Mouse (Mus musculus) forebrain, embryonic 13.5 days (tissue): Measurements from ENCODE around the gene Vgll4. TPM values are rescaled to one million over a fixed set of nuclear protein-coding genes. Genes with fewer than 3 reads are reported as not detected.

ENCODE experiments used
- ATAC-seq: fragments of 200-750 bp; cut with Nextera tagmentation; 2 replicates; pipeline ENCODE4 v1.8.0; 2017
- H3K27ac ChIP-seq: fragments of 300-500 bp; sonication (generic); 2 replicates; pipeline ENCODE4 v1.5.1; 2015; ENCODE audit warnings: inconsistent platforms, mild to moderate bottlenecking, moderate library complexity
- H3K27me3 ChIP-seq: fragments of 300-500 bp; sonication (generic); 2 replicates; pipeline ENCODE4 v1.6.1; 2015; ENCODE audit warnings: mild to moderate bottlenecking, inconsistent platforms
- H3K36me3 ChIP-seq: fragments of 300-500 bp; sonication (generic); 2 replicates; pipeline ENCODE4 v1.6.1; 2015; ENCODE audit warnings: mild to moderate bottlenecking, inconsistent platforms; ENCODE audit not compliant: poor library complexity, severe bottlenecking
- H3K4me1 ChIP-seq: fragments of 300-500 bp; sonication (generic); 2 replicates; pipeline ENCODE4 v1.6.1; 2015; ENCODE audit warnings: inconsistent platforms
- H3K4me2 ChIP-seq: fragments of 300-500 bp; sonication (generic); 2 replicates; pipeline ENCODE4 v1.6.1; 2015; ENCODE audit warnings: inconsistent platforms, mild to moderate bottlenecking, moderate library complexity
- H3K4me3 ChIP-seq: fragments of 300-500 bp; sonication (generic); 2 replicates; pipeline ENCODE4 v1.5.1; 2015; ENCODE audit warnings: mild to moderate bottlenecking, inconsistent platforms
- H3K9ac ChIP-seq: fragments of 300-500 bp; sonication (generic); 2 replicates; pipeline ENCODE4 v1.6.1; 2015; ENCODE audit warnings: mild to moderate bottlenecking, inconsistent platforms
- H3K9me3 ChIP-seq: fragments of 300-500 bp; sonication (generic); replicated peaks from 2 replicates; pipeline ENCODE4 v1.6.1; 2016; ENCODE audit warnings: inconsistent platforms
- whole genome bisulfite sequencing: fragments of 180-500 bp; shearing (Covaris S2); methylation state at CpG from one replicate; pipeline ENCODE4 v1.1.7; 2015; 5-methylcytosine and 5-hydroxymethylcytosine counted together
- polyA plus RNA-seq: library from polyadenylated mRNA; unstranded; fragments of >200 nt; fragmentation: Nextera tagmentation; extraction: Ambion mirVana; gene quantifications from 2 replicates; pipeline ENCODE4 v1.2.1, GENCODE M21; 2015

Gene Vgll4
- polyA plus RNA-seq, 1 experiment from 2014 or later: 84.3 TPM

DNA sequence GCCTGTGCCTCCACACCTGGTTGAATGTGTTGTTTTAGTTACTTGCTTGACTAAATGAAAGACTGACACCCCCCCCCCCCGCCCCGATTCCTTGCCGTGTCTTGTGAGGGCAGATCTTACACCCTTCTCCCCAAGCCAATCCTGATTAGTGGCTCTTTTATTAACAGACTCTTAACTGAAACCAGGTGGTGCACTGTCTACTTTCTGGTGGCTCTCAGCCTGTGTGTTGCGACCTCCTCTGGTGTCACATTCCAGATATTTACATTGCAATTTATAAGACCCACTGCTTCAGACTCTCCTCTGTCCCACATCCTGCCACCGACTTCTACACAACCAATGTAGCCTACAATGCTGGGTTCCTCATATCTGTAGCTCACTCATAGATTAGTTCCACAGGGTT lies 27.7 kb upstream of the Vgll4 start:
- H3K4me3 ChIP-seq: no peak overlapping the region
- ATAC-seq: no peak
- no peak overlapping the region for H3K27ac ChIP-seq
- no peaks in the 10 kb centered on the region for H3K27me3 ChIP-seq
- peaks cover 14% of the 10 kb centered on the region for H3K36me3 ChIP-seq
- H3K4me2 ChIP-seq: no peak overlapping the region
- 90% methylated on average over 5 of the region's 5 CpGs for WGBS
- no peak overlapping the region for H3K9ac ChIP-seq
- H3K4me1 ChIP-seq: no peaks in the 10 kb centered on the region
- peaks cover 4% of the 10 kb centered on the region; the same call in 1 of the 2 replicates for H3K9me3 ChIP-seq

GRCm38 (mm10) chr6:114996910-114997309 lies 27.1 kb upstream of the Vgll4 start:
- 83% methylated on average over 5 of the region's 5 CpGs for WGBS

DNA sequence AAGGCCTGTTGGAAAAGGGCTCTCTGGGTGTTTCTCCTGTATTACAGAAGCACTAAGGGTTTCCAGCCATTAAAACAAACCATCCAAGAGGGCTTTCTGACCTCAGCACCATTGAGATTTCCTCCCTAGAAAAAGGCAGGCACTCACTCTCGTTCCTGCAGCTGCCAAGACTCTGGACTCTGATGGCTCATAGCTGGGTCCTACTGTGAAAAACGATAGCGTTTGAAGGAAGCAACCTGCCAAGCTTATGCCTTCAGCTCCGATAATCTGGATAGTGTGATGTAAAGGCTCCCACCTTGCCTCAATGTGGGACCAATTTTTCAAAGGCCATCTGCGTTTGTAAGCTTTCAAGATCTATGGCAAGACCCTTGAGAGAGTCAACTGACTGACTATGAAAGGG lies 24.3 kb upstream of the Vgll4 start:
- no peak overlapping the region for H3K9ac ChIP-seq
- no peaks in the 10 kb centered on the region for H3K4me1 ChIP-seq
- no peaks in the 10 kb centered on the region for H3K27me3 ChIP-seq
- no peak overlapping the region for H3K27ac ChIP-seq
- H3K36me3 ChIP-seq: 0 out of 2 replicates have a peak, but pooled peaks cover 4% of the 10 kb centered on the region
- no peak overlapping the region for H3K4me2 ChIP-seq
- no peak overlapping the region for H3K4me3 ChIP-seq
- no peak for ATAC-seq
- WGBS: 86% methylated on average over 5 of the region's 5 CpGs
- peaks cover 4% of the 10 kb centered on the region; the same call in 1 of the 2 replicates for H3K9me3 ChIP-seq

More at GRCm38 (mm10) chr6:114996910-114997309, 27.1 kb upstream of the Vgll4 start:
- Histone ChIP-seq H3K4me2 (no peak overlapping the region), H3K36me3 (peaks cover 14% of the 10 kb centered on the region), H3K27me3 (no peaks in the 10 kb centered on the region), H3K4me1 (no peaks in the 10 kb centered on the region), H3K27ac (no peak overlapping the region), H3K9ac (no peak overlapping the region), H3K9me3 (peaks cover 4% of the 10 kb centered on the region; the same call in 1 of the 2 replicates), H3K4me3 (no peak overlapping the region)
- no peak for ATAC-seq

GRCm38 (mm10) chr6:114993659-114994058 lies 23.9 kb upstream of the Vgll4 start:
- Histone ChIP-seq H3K27ac (no peak overlapping the region), H3K4me2 (no peak overlapping the region), H3K9ac (no peak overlapping the region), H3K4me3 (no peak overlapping the region), H3K27me3 (no peaks in the 10 kb centered on the region), H3K9me3 (peaks cover 4% of the 10 kb centered on the region; the same call in 1 of the 2 replicates), H3K4me1 (no peaks in the 10 kb centered on the region), H3K36me3 (0 out of 2 replicates have a peak, but pooled peaks cover 4% of the 10 kb centered on the region)
- whole genome bisulfite sequencing: 76% methylated on average over 8 of the region's 8 CpGs
- ATAC-seq: no peak

DNA sequence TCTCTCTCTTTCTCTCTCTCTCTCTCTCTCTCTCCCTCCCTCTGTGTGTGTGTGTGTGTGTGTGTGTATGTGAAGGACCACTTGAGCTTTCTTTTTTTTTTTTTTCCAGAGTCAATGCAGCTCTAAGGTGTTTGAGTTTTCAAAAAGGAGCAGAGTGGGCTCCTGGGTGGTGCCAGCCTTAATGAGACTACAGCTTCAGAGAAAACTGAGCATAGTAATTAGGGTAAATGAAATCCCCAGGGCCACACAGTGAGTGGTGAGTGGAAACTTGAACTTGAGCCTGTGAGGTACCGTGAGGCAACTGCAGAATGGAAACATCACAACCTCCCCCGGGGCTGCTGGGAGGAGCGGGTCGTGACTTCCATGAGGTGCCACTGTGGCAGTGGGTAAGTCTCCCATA lies 22.1 kb upstream of the Vgll4 start:
- no peaks in the 10 kb centered on the region for H3K27me3 ChIP-seq
- peaks cover 4% of the 10 kb centered on the region; the same call in 1 of the 2 replicates for H3K4me1 ChIP-seq
- WGBS: 79% methylated on average over 4 of the region's 4 CpGs
- no peak for ATAC-seq
- H3K27ac ChIP-seq: no peak overlapping the region
- H3K4me3 ChIP-seq: no peak overlapping the region
- H3K9ac ChIP-seq: no peak overlapping the region
- H3K4me2 ChIP-seq: no peak overlapping the region
- H3K9me3 ChIP-seq: peaks cover 4% of the 10 kb centered on the region; the same call in 1 of the 2 replicates
- 0 out of 2 replicates have a peak, but pooled peaks cover 4% of the 10 kb centered on the region for H3K36me3 ChIP-seq

DNA sequence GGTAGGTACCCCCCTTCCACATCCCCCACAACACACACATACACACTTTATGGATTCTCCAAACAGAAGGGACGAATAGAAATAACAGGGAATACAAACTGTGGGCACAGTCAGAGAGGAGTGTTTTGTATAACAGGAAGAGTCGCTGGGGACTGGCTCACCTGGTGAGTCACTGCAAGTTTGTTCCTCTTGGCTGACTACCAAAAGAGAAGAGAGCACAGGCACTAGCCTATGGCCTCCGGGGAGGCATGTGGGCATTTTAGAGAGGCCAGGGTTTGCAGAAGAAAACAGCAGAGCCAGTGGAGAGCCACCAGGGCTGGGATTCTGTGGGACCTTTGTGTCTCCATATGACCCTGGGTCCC lies 18.8 kb upstream of the Vgll4 start:
- Histone ChIP-seq H3K9me3 (no peaks in the 10 kb centered on the region), H3K4me1 (peaks cover 4% of the 10 kb centered on the region; the same call in 1 of the 2 replicates), H3K4me3 (no peak overlapping the region), H3K9ac (no peak overlapping the region), H3K36me3 (no peaks in the 10 kb centered on the region), H3K27me3 (no peaks in the 10 kb centered on the region), H3K27ac (no peak overlapping the region), H3K4me2 (no peak overlapping the region)
- WGBS: 60% methylated on average over 3 of the region's 3 CpGs
- no peak for ATAC-seq

- H3K9ac ChIP-seq: no peak overlapping the region
- no peak for ATAC-seq
- 53% methylated on average over 7 of the region's 7 CpGs for WGBS
Observed at GRCm38 (mm10) chr6:114987966-114988618, 18.3 kb upstream of the Vgll4 start.

DNA sequence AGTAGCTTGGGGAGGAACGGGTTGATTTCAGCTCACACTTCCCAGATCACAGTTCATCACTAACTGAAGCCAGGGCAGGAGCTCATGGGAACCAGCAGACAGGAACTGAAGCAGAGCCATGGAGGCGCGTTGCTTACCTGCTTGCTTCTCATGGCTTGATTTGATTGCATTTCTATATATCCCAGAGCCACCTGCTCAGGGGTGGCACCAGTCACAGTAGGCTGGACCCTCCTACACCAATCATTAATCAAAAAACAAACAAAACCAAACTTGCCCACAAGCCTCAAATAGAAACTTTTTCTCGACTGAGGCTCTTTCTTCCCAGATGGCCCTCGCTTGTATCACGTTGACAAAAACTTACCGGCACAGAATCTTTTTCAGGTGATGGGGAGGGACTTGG lies 12.9 kb upstream of the Vgll4 start:
- H3K36me3 ChIP-seq: no peaks in the 10 kb centered on the region
- no peak overlapping the region for H3K4me2 ChIP-seq
- H3K9ac ChIP-seq: no peak overlapping the region
- no peak overlapping the region for H3K27ac ChIP-seq
- no peaks in the 10 kb centered on the region for H3K9me3 ChIP-seq
- 90% methylated on average over 7 of the region's 7 CpGs for WGBS
- H3K4me3 ChIP-seq: no peak overlapping the region
- no peaks in the 10 kb centered on the region for H3K27me3 ChIP-seq
- no peak for ATAC-seq
- H3K4me1 ChIP-seq: no peaks in the 10 kb centered on the region

More at GRCm38 (mm10) chr6:114987966-114988618, 18.3 kb upstream of the Vgll4 start:
- H3K27ac ChIP-seq: no peak overlapping the region
- H3K27me3 ChIP-seq: no peaks in the 10 kb centered on the region
- no peak overlapping the region for H3K4me2 ChIP-seq
- no peak overlapping the region for H3K4me3 ChIP-seq
- H3K9me3 ChIP-seq: no peaks in the 10 kb centered on the region
- H3K36me3 ChIP-seq: no peaks in the 10 kb centered on the region
- peaks cover 4% of the 10 kb centered on the region; the same call in 1 of the 2 replicates for H3K4me1 ChIP-seq

DNA sequence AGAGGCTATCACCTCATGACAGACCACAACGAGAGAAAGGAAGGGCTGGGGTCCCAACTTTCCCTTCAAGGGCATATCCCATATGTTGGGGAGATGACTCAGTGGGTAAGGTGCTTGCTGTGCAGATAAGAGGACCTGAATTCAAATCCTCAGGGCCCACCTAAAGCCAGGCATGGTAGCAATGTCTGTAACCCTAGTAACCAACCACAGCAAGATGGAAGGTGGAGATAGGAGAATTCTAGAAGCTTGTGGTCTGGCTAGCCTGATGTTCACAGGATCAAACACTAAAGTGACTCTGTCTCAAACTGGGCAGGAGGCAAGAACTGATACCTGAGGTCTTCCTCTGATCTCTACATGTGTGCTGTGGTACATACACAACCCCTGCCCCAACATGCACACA lies 9.9 kb upstream of the Vgll4 start:
- Histone ChIP-seq H3K9me3 (no peaks in the 10 kb centered on the region), H3K36me3 (no peaks in the 10 kb centered on the region), H3K4me3 (no peak overlapping the region), H3K27me3 (no peaks in the 10 kb centered on the region), H3K4me1 (no peaks in the 10 kb centered on the region), H3K9ac (no peak overlapping the region), H3K4me2 (no peak overlapping the region), H3K27ac (no peak overlapping the region)
- WGBS: 92% methylated on average over 1 of the region's 1 CpGs
- ATAC-seq: no peak

DNA sequence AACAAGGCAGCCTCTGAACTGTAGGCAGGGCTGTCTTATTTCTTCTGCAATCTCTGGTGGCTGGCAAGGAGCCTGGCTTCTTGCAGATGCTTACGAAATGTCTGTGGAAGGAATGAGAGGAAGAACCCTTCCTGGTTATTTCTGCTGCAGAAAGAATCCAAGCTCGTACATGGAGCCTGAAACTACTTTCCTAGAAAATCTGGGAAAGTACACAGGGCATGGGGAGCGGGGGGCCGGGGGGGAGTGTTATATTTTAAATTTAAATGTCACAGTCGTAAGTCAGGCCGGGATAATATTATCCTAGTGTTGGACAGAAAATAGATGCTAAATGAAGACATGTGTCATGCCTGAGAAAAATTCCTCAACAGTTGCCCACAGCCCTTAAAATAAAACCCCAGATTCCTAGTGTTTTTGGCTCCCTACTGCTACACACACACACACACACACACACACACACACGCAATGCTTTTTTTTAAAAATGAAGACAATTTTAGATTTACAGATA lies 7.2 kb upstream of the Vgll4 start:
- H3K27ac ChIP-seq: no peak overlapping the region
- WGBS: 88% methylated on average over 7 of the region's 7 CpGs

GRCm38 (mm10) chr6:114974331-114974730 lies 4.5 kb upstream of the Vgll4 start:
- H3K27ac ChIP-seq: no peak overlapping the region
- no peak overlapping the region for H3K4me3 ChIP-seq
- peaks cover 15% of the 10 kb centered on the region for H3K27me3 ChIP-seq
- ATAC-seq: no peak
- H3K36me3 ChIP-seq: no peaks in the 10 kb centered on the region
- H3K9ac ChIP-seq: no peak overlapping the region
- 95% methylated on average over 1 of the region's 1 CpGs for WGBS
- H3K4me2 ChIP-seq: no peak overlapping the region
- H3K4me1 ChIP-seq: peaks cover 13% of the 10 kb centered on the region; the same call in 1 of the 2 replicates
- no peaks in the 10 kb centered on the region for H3K9me3 ChIP-seq

More for the DNA sequence above, 7.2 kb upstream of the Vgll4 start:
- ATAC-seq: no peak
- Histone ChIP-seq H3K4me1 (no peaks in the 10 kb centered on the region), H3K4me2 (no peak overlapping the region), H3K9me3 (no peaks in the 10 kb centered on the region), H3K9ac (no peak overlapping the region), H3K27me3 (0 out of 2 replicates have a peak, but pooled peaks cover 2% of the 10 kb centered on the region), H3K4me3 (no peak overlapping the region), H3K36me3 (no peaks in the 10 kb centered on the region)

- no peaks in the 10 kb centered on the region for H3K36me3 ChIP-seq
- ATAC-seq: no peak
- no peak overlapping the region for H3K9ac ChIP-seq
- WGBS: 82% methylated on average over 1 of the region's 1 CpGs
- no peak overlapping the region for H3K4me2 ChIP-seq
- H3K27me3 ChIP-seq: peaks cover 24% of the 10 kb centered on the region
- no peak overlapping the region for H3K27ac ChIP-seq
- H3K4me3 ChIP-seq: no peak overlapping the region
- no peaks in the 10 kb centered on the region for H3K9me3 ChIP-seq
- peaks cover 21% of the 10 kb centered on the region; the same call in 1 of the 2 replicates for H3K4me1 ChIP-seq
Observed at GRCm38 (mm10) chr6:114972988-114973387, 3.2 kb upstream of the Vgll4 start.
